Mouse (Mus musculus) heart, postnatal 0 days (tissue): ENCODE results near the gene Lsm12. TPM values are rescaled to one million over a fixed set of nuclear protein-coding genes. Genes with fewer than 3 reads are reported as not detected.
"Not testable (repeated sequence)": the region's sequence is repeated elsewhere in the genome, so short reads cannot be mapped to it uniquely, and the experiment has no call there.

Experiments used
- ATAC-seq: fragments of 200-750 bp; cut with Nextera tagmentation; 2 replicates; pipeline ENCODE4 v1.8.0; 2017; ENCODE audit warnings: low read depth, moderate number of reproducible peaks, moderate library complexity; ENCODE audit not compliant: insufficient read depth
- DNase-seq: peaks from one replicate; pipeline ENCODE4 v3.0.0-alpha.2; 2016; ENCODE audit warnings: low spot score
- H3K27ac ChIP-seq: fragments of 300-500 bp; sonication (generic); 2 replicates; pipeline ENCODE4 v1.5.1; 2014; ENCODE audit warnings: low read depth, mild to moderate bottlenecking
- H3K27me3 ChIP-seq: fragments of 300-500 bp; sonication (generic); 2 replicates; pipeline ENCODE4 v1.6.1; 2014; ENCODE audit warnings: low read length, mixed read lengths; ENCODE audit not compliant: control insufficient read depth, insufficient read depth
- H3K36me3 ChIP-seq: fragments of 300-500 bp; sonication (generic); replicated peaks from 2 replicates; pipeline ENCODE4 v1.6.1; 2014; ENCODE audit warnings: low read length, mixed read lengths; ENCODE audit not compliant: control insufficient read depth, insufficient read depth
- H3K4me1 ChIP-seq: fragments of 300-500 bp; sonication (generic); 2 replicates; pipeline ENCODE4 v1.6.1; 2014; ENCODE audit warnings: antibody characterized with exemption; ENCODE audit not compliant: control insufficient read depth, insufficient read depth
- H3K4me2 ChIP-seq: fragments of 300-500 bp; sonication (generic); 2 replicates; pipeline ENCODE4 v1.6.1; 2014; ENCODE audit warnings: low read depth, mild to moderate bottlenecking, low read length, moderate library complexity
- H3K4me3 ChIP-seq: fragments of 300-500 bp; sonication (generic); 2 replicates; pipeline ENCODE4 v1.5.1; 2014; ENCODE audit warnings: low read depth, low read length
- H3K9ac ChIP-seq: fragments of 300-500 bp; sonication (generic); replicated peaks from 2 replicates; pipeline ENCODE4 v1.6.1; 2014; ENCODE audit warnings: low read depth, low read length, mixed read lengths
- H3K9me3 ChIP-seq: fragments of 300-500 bp; sonication (generic); replicated peaks from 2 replicates; pipeline ENCODE4 v1.6.1; 2016; ENCODE audit warnings: low read length; ENCODE audit not compliant: control insufficient read depth
- CTCF ChIP-seq: IDR thresholded peaks from 2 replicates; pipeline ENCODE4 v1.5.1; 2016; ENCODE audit warnings: antibody characterized with exemption, control low read depth, low read depth
- EP300 ChIP-seq: IDR thresholded peaks from 2 replicates; pipeline ENCODE4 v1.6.1; 2016; ENCODE audit warnings: antibody characterized with exemption, low read depth
- WGBS: fragments of 180-500 bp; shearing (Covaris S2); extraction: QIAGEN DNeasy Blood & Tissue Kit; methylation state at CpG from one replicate; pipeline ENCODE4 v1.1.7; 2014; 5-methylcytosine and 5-hydroxymethylcytosine counted together
- polyA plus RNA-seq: library from polyadenylated mRNA; unstranded; fragments of >200 nt; fragmentation: Nextera tagmentation; extraction: Ambion mirVana; gene quantifications from 2 replicates; pipeline ENCODE4 v1.2.1, GENCODE M21; 2015
- total RNA-seq: library from RNA; depleted of rRNA; stranded (reverse); fragments of >200 nt; gene quantifications from 2 replicates; pipeline ENCODE4 v1.2.3, GENCODE M21; 2014; ENCODE audit warnings: low replicate concordance

The Lsm12 gene
- total and polyA plus RNA-seq, 2 experiments from 2014 or later: 36.0 to 92.7 TPM

DNA sequence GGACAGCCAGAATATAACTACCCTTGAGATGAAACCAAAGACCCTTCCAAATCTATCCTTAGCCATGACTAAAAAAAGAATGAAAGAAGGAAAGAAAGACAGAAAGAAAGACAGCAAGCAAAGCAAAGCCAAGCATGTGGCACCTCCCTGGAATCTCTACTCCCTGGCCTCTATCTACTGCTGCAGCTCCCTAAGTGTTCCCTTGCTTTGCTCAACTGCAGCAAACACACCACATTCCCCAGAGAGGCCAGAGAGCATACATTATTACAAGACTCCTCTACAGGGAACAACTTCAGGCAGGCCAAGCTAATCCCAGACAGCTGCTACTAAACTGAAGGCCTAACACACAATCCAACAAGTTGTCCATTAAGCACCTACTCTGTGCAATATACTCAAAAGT, 5.3 kb downstream of the Lsm12 start:
- DNase-seq (no peak), ATAC-seq (no peak)
- Histone ChIP-seq H3K4me3 (no peak overlapping the region), H3K4me2 (no peak overlapping the region), H3K27me3 (no peaks in the 10 kb centered on the region), H3K27ac (no peak overlapping the region), H3K36me3 (peaks cover 49% of the 10 kb centered on the region), H3K9me3 (no peaks in the 10 kb centered on the region), H3K9ac (no peak overlapping the region), H3K4me1 (peaks cover 14% of the 10 kb centered on the region; the same call in 1 of the 2 replicates)
- TF ChIP-seq CTCF (no peak), EP300 (no peak)

GRCm38 (mm10) chr11:102168689-102169088, 16.4 kb downstream of the Lsm12 start:
- Histone ChIP-seq H3K36me3 (peaks cover 52% of the 10 kb centered on the region), H3K4me1 (no peaks in the 10 kb centered on the region), H3K27me3 (no peaks in the 10 kb centered on the region), H3K9me3 (no peaks in the 10 kb centered on the region), H3K9ac (no peak overlapping the region), H3K4me2 (no peak overlapping the region), H3K4me3 (no peak overlapping the region), H3K27ac (no peak overlapping the region)
- TF ChIP-seq CTCF (no peak), EP300 (no peak)
- WGBS: 81% methylated on average over 5 of the region's 5 CpGs
- ATAC-seq (no peak), DNase-seq (no peak)

DNA sequence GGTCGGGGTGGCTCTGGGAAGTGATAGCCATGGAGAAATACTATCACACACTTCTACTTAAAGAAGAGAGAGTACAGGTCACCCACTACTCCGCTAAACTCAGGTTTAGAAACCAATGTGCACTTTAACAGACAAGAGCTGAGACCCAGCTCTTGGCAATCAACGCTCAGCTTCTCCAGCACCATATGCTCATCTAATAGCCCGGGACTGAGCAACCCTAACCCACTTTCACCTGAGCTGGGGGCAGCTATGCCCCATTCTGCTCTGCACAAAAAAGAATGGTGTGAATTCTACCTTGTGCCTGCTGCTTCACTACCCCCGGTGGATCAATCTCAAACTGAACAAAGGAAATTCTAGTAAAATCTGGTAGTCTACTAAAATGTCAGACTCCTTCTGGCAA, 17.6 kb downstream of the Lsm12 start:
- no peaks in the 10 kb centered on the region for H3K9me3 ChIP-seq

DNA sequence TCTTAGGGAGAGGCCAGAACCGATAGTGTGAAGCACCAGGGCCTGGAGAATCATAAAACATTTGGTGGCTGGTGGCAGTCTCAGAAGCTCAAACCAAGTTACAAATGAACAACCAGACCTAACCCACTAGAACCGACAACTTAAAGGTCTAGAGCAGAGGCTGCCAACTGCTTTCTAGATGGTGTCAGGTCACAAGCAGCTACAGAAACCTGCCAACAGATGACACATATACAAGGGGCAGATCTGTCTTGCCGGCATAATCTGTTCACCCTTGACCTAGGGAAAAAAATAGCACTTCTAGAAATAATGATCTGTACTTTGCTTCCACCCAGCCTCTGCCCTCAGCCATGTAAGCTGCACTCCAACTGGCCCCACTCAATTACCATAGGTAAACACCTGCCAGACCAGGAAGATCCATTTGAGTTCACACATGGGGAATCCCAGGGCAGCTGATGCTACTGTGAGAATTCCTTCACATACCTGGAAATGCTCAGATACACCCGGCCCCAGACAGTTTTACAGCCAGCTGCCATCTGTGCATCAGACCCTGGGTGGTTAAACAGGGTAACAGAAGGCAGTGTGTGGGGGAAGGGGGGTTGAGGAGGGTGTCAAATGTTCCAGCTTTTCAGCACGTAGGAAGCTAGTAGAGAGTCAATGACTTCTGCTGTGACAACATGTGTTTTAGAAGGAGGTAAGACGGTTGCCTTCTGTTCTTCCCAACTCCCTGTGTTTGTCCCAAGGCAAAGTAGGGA, 18.9 kb downstream of the Lsm12 start:
- H3K36me3 ChIP-seq: peaks cover 71% of the 10 kb centered on the region
- no peak for TF ChIP-seq EP300
- TF ChIP-seq CTCF: no peak
- no peak overlapping the region for H3K27ac ChIP-seq
- no peak overlapping the region for H3K9ac ChIP-seq
- no peak for ATAC-seq
- H3K9me3 ChIP-seq: no peaks in the 10 kb centered on the region
- no peaks in the 10 kb centered on the region for H3K27me3 ChIP-seq
- H3K4me2 ChIP-seq: no peak overlapping the region
- no peak overlapping the region for H3K4me3 ChIP-seq
- no peaks in the 10 kb centered on the region for H3K4me1 ChIP-seq
- 52% methylated on average over 6 of the region's 6 CpGs for WGBS
- DNase-seq: no peak

More for the DNA sequence above, 17.6 kb downstream of the Lsm12 start:
- H3K9ac ChIP-seq: no peak overlapping the region
- TF ChIP-seq EP300 (no peak), CTCF (no peak)
- H3K36me3 ChIP-seq: peaks cover 60% of the 10 kb centered on the region
- H3K4me2 ChIP-seq: no peak overlapping the region
- no peak for ATAC-seq
- H3K27ac ChIP-seq: no peak overlapping the region
- H3K27me3 ChIP-seq: no peaks in the 10 kb centered on the region
- no peak for DNase-seq
- H3K4me3 ChIP-seq: no peak overlapping the region
- H3K4me1 ChIP-seq: no peaks in the 10 kb centered on the region
- 90% methylated on average over 5 of the region's 5 CpGs for WGBS

DNA sequence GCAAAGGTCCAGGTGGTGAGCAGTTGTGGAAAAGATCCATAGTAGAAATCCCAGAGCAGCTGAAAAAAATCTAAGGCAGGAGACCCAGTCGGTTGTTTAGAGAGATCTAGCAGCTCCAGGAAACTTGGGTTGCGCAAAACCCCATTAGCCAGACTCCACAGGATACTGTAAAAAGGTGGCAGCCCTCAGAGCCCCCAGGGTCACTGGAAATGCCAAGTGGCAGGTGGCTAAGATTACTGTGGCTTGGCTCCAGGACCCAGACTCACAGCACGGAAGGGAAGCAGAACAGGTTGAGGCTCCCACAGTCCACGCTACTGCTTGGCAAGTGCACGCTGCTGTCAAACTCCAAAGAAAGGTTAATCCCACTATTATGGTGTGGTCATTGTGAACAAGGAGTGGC, 25.3 kb downstream of the Lsm12 start:
- no peak overlapping the region for H3K4me2 ChIP-seq
- ATAC-seq: no peak
- H3K27me3 ChIP-seq: no peaks in the 10 kb centered on the region
- H3K9ac ChIP-seq: no peak overlapping the region
- H3K4me3 ChIP-seq: no peak overlapping the region
- 68% methylated on average over 5 of the region's 5 CpGs for WGBS
- H3K27ac ChIP-seq: no peak overlapping the region
- TF ChIP-seq EP300 (no peak), CTCF (no peak)
- no peaks in the 10 kb centered on the region for H3K9me3 ChIP-seq
- H3K4me1 ChIP-seq: peaks cover 6% of the 10 kb centered on the region
- H3K36me3 ChIP-seq: peaks cover 28% of the 10 kb centered on the region
- DNase-seq: no peak

DNA sequence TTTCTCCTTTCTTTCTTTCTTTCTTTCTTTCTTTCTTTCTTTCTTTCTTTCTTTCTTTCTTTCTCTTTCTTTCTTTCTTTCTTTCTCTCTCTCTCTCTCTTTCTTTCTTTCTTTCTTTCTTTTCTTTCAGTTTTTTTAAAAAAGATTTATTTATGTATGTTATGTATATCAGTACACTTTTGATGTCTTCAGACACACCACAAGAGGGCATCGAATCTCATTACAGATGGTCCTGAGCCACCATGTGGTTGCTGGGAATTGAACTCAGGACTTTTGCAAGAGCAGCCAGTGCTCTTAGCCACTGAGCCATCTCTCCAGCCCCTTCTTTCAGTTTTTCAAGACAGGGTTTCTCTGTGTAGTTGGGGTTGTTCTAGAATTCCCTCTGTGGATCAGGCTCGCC, 27.1 kb downstream of the Lsm12 start:
- not testable (repeated sequence) for DNase-seq, H3K27ac ChIP-seq, H3K9ac ChIP-seq, H3K4me1 ChIP-seq, H3K27me3 ChIP-seq, H3K4me3 ChIP-seq, H3K9me3 ChIP-seq, ATAC-seq, H3K4me2 ChIP-seq
- WGBS: 81% methylated on average over 2 of the region's 2 CpGs
- peaks cover 26% of the 10 kb centered on the region for H3K36me3 ChIP-seq
